Mouse (Mus musculus): Measurements from ENCODE around the gene Rab44.

GRCm38 (mm10) chr17:29094310-29095181 lies 19.4 kb upstream of the Rab44 start:
- TF ChIP-seq GATA1 (IDR thresholded peaks at IDR 0.05; ENCODE audit: low read length) (no peak), TAL1 (IDR thresholded peaks at IDR 0.05; ENCODE audit: low read length) (no peak)
